Mouse (Mus musculus): ENCODE data around the gene Copb1.

Gene Copb1

GRCm38 (mm10) chr7:114169381-114169780 is 85.1 kb downstream of the Copb1 start:
- no peak for DNase-seq (ENCODE audit: extremely low spot score)
